Mouse (Mus musculus) R1 (cell line): Measurements from ENCODE around the gene Lpxn.

Experiments
- DNase-seq: peaks from one replicate; pipeline ENCODE4 v3.0.0-alpha.2; 2018; ENCODE audit warnings: low read depth, low spot score

Lpxn gene

DNA sequence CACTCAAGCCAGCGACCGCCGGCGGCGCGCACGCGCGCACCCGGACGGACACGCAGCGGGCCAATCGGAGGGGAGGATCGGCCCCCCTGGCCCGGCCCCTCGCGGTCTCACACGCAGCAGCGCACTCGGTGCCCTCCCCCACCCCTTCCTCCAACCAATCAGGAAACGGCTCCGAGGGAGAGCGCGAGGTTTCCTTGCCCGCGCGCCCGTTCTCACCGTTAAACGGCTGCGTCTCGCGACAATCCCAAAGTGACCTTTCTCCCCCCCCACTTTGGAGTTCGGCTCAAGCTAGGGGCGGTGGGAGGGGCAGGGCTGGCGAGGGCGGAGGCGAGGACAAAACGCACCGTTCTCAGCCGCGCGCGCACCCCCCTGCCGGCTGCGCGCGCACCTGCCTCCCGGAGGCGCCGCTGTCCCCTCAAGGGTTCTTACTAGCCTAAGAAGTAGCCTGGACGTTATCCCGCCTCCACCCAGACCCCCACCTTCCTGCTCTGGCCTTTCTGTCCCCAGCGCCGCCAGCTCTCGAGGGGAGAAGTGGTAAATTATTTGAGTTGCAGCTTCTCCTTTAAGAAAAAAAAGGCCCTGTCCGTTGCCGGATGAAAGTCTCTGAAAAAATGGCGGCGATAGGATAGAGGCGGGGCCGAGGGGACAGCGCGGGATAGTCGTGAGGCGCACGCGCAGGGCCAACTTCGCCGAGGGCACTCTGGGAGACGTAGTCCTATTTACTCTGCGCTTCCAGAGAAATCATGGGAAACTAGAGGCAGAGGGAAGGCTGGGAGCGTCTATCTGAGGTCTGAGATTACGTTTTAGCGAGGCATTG lies at the start of gene Lpxn, which contains the start of gene Zfp91:
Lpxn (plus strand) TSS at position 683 of the 817 bp plus-strand sequence.
Zfp91 (minus strand) TSS at position 616 of the 817 bp plus-strand sequence.
- DNase-seq: peak; percentile 98

DNA sequence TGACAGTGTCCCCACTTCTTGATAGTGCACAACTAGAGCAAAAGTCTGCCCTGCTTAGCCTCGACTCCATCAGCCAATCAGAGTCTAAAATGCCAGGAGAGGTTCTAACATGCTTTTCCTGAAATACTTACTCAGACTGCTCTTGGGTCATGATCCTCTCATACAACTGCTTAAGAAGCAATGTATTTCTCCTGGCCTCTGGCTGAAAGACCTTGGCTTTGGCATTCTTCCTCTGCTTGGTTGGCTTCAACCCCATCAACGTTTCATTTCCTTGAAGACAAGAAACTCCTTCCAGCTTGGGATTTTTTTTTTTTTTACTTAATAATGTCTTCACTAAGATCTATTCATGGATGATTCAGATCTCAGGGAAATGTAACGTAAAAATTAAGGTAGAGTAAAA lies 39.7 kb upstream of the Lpxn start:
- no peak for DNase-seq

DNA sequence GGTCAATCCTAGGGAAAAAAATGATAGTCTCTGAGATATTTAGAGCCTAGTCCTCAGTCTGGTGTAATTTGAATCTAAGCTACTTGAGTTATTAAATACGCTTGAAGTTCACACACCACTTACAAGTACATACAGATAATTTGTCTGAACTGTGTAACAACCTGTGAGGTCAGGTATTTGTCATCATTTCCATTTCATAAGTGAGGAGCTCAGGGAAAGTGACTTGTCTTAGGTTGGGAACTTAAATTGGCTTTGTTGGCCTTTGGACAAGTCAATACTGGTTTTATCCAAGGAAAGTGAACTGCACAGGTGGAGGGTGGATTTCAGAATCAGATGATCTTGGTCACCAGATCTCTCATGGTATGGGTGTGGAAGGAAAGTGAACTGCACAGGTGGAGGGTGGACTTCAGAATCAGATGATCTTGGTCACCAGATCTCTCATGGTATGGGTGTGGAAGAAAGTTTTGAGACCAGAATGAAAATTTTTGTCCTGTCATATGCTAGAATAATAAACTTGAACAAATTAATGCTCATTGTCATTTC lies 37.0 kb upstream of the Lpxn start:
- no peak for DNase-seq

DNA sequence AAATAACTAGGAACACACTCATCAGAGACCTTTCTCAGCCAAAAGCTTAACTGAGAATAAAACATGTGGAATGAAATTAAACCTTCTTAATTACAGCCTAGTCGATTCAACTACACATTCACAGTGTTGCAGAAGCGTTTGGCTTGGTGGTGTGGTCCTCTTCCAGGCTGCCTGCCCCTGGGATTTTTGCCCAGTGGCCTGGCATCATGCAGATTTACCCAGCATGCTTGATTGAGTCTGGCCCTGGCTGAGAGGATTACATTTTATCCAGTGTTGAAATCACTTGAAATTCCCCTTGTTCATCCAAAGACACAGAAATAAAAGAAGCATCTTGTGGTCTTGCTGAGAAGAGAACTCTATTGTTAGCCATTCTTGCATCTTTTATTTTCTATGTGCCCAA lies 36.3 kb upstream of the Lpxn start:
- no peak for DNase-seq

DNA sequence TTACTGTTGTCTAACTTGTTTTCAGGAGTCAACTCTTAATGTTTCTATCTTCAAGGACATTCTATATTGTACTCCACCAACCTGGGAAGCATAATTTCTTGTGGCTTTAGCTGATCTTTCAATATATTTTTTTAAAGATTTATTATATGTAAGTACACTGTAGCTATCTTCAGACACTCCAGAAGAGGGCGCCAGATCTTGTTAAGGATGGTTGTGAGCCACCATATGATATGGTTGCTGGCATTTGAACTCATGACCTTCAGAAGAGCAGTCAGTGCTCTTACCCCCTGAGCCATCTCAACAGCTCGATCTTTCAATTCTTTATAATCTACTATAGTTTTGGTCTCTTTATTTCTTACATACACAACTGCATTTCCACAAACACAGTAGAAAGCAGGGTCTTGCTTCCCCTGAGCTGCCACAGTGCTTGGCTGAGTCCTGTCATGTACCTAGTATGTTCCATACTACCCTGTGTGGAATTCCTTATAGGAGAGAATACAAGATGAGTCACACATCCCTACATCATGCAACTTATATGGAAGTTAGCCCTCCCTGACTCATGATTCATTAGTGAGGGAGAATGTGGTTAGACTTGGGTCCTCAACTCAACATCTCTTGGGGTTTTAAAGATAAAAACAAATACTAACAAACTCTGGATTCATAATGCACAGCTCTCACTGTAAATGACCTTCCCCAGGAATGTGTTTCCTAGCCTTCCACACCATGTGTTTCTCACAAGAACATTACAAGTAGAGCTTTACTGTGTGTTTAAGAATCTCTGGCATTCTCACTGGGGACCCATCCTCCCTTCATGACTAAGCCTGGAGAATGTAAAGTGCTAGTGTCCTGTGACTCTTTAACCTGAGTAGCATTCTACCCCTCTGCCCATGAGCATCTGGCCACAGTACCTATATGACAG lies 33.5 kb upstream of the Lpxn start:
- DNase-seq: peak; percentile 13

DNA sequence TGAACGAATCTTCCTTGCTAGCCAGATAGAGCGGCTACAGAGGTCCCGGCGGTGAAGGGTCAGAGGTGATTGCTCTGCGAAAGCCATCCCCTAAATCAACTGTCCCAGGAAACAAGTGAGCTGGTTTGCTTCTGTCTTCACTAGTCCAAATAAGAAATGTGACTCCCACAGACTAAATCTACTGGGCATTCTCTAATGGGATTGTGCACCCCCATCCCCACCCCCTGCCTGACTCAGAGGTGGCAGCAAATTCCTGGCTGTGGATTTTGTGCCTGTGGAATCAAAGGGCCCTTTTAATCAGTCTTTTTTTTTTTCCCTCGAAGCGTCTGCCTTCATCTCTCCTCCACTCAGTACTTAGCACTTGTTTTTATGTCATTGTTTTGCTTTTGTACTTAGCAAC lies 30.7 kb upstream of the Lpxn start, which contains the start of gene Cntf:
Cntf (minus strand) TSS at position 325 of the 400 bp plus-strand sequence.
- no peak for DNase-seq

DNA sequence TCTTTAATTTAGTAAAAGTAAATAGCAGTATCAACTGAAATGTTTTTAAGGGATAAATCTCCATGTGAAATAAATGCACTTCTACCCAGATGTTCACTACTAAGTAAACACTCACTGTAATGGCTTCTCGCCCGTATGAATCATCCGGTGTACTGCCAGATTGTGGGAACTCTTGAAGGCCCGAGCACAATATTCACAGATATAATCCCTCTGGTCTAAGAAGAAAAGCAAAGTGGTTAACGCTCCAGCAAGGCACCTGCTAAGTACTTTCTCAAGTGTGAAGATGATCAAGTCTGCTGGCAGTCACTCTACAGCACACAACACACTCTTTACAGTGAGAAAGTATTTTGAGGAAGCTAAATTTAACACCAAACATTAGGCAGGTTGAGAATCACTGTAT lies 25.1 kb upstream of the Lpxn start:
- no peak for DNase-seq

DNA sequence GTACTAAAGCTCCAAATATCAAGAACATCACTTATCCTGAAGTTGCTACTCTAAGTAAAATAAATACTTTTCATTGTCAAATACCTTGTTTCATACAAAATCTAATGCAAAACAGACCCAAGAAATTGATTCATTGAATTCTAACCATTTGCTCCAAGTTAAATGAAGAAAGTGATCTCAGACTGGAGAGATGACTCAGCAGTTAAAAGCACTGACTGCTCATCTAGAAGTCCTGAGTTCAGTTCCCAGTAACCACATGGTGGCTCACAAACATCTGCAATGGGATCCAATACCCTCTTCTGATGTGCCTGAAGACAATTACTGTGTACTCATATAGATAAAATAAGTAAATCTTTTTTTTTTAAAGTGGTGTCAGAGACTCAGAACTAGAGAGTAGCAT lies 15.6 kb upstream of the Lpxn start:
- no peak for DNase-seq

DNA sequence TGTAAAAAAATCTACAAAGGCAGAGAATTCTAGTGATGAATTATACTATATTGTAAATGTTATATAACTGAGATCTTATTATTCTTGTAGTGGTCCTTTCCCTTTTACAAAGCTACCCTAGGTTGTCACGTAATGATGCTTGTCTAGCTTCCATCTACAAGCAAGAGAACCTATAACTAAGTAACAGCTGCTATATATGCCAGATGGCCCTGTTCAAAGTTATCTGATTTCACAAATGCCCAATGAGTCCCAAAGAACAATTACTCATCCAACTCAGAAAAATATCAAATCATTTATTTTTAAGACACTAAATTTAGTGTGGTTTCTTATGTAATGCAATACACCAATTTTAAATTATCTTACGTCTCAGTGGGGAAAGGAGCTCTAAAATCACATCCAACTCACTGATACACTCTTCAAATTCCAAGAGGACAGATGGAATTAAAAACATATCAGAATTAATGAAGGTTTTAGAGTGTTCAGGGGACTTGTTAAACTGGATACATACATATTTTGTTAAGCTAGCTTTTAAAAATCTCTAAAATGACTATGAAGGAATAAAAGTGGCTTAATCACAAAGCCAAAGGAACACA lies 9.1 kb upstream of the Lpxn start:
- DNase-seq: no peak

DNA sequence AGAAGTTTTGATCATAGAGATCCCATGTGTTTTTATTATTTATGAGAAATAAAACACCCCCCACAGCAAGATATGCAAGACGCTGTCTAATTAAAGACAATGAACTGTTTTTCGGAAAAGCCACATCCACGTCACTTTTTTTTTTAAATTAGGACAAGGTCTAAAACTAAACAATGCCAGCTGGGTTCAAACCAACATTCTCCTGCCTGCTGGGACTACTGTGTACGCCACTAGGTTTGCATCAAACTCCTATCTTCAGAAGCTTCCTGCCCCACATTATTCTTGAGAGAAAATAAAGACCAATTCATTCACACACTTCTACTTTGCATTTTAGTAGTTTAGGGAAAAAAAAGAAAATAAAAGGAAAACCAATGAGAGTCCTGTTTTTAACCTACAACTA lies 8.3 kb upstream of the Lpxn start:
- DNase-seq: no peak

DNA sequence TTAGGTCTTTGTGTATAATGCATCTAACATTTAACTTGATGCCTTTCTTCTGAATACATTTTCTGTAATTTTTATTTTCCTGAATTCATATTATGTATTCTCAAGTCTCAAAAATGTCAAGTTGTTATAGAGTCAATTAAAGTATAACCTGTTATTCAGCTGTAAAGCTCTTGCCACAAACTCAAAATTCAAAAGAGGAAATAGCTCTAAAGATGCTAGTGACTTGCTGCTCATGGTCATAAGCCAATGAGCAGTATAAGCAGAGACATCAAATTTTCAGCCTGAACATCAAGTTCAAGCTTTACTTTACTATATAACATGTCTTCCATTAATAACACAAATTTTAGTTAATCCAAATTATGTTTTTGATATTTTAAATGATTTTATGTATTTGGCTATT lies 3.6 kb upstream of the Lpxn start:
- DNase-seq: no peak

DNA sequence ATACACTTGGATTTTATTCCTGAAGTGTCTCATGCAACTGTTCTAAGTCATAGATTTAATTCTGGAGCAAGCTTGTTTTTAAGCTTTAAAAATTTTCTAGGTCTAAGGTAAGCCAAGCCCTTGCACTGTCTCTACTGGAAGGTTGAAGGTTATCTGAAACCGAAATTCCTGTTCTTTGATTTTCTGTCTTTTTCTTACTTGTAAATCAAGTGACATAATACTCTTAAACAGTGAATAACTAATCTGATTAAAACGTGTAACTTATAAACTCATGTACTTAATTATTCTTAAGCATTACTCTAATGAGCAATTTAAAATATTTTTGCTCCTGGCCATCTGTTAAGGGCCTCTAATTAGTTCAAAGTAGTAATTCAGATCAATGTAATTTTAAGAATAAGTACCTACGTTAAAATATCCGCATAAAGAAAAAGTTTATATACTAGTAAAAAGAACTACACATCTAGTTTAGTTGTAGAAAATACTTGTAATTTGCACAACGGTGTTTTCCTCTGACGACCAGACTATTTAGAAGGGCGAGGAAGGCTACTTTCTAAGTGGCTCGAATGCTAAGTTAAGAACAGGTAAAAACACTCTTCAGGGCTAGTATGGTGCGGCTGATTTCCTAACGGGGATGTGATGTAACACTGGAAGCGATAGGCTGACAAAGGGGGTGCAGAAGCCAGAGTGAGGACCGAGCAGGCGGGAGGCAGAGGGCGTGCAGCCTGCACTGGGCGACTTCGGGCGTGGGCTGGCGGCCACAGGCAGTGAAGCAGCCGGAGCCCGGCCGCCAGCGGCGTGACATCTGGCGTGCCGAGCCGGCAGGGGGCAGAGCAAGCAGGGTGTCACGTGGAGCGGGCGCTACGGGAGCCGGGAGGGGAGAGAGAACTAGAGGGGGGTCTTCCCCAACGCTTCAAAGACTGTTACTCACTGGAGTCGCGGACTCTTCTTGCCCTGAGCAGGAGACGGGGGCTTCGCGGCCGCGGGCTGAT lies 1.6 kb upstream of the Lpxn start:
- DNase-seq: peak; percentile 87

DNA sequence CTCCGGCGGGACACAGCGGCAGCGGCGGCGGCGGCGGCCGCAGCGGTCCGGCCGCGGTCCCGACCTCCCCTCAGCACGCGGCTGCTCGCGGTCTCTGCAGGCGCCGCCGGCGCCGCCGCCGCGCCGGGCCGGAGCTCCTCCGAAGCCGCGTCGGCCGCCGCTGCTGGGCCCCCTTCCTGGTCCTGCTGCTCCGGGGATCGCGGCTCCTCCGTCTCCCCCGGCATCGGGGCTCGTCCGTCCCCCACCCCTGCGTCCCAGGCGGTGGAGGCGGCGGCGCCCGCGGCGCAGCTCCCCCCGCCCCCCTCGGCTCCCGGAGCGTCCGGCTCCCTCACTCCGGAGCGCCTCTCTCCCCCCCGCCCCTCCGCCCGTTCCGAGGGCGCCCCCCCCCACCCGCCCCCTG lies 883 bp upstream of the Lpxn start:
- DNase-seq: no peak

DNA sequence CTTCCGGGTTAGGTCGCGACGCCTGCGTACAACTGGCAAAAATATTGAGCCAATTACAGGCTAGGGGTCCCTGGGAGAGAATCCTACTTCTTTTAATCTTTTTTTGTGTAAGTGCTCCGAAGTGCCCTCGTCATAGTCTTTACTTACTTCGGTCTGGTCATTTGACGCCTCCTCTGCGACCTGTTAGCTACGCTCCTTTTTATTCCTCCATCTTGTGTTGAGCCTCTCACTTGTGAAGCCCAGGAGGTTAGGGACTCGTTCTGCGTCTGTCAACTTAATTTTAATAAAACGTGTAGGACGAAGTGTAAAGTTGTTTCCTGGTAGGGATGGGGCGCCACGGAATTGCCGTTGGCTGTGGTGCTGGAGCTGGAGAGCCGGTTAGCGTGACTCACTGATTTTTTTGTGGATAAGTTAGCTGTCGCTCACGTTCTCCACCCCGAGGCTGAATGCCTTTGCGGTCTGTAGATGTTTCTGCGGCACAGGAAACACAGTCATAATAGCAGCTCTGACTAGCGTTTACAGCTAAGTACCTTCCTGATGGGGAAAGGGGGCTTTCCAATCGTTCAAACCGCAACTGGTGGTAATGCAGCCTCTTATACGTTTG lies 437 bp downstream of the Lpxn start:
- DNase-seq: peak; percentile 63

DNA sequence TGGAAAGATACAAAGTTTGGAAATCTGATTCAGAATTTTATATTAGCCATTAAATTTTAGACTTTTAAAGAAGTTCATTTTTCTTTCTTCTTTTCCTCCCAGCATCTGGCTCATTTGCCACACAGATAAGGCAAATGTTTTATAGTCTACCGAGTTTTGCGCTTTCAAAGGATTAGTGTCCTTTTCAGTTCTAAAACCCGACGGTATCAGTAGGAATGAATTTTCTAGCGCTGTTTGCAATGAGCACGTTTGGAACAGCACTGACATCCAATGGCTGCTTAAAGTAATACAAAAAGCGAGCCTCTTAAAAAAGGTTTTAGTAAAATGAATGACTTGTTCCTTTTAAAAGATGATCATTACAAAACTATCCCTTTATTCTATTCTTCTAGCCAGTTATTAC lies 1.1 kb downstream of the Lpxn start:
- DNase-seq: peak; percentile 18

DNA sequence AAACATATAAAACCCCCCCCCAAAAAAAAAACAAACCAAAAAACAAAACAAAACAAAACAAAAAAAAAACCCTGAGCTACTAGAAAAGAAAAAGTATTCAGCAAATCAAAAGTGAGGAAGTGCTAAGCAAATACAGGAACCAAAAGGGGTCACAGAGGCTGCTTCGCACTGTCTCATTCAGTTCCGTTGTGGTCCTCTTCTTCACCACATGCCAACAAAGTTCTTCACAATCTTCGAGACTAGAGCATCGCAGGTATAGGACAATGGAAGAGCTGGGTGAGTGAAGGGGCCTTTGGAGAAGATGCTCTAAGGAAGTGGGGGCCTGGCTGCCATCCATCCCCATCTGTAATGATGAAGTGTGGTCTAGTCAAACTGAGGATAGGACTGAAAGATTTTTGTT lies 2.4 kb downstream of the Lpxn start:
- no peak for DNase-seq

DNA sequence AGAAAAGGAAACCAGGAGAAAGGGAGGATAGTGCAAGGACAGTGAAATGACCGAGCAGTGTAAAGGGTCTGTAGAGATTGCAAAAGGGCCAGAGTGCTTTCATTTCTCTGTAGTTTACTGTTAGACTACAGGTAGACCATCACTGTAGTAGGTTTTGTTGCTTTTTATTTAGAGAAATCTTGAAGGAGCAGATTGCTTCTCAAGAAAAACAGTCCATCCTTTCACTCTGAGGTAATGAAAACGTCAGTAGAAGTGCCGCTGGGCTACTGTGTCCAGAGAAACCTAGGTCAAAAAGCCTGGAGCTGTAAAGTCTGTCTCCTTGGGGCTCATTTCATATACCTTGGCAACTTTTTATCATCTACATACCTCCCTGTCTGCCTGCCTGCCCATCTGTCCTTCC lies 3.1 kb downstream of the Lpxn start:
- no peak for DNase-seq

DNA sequence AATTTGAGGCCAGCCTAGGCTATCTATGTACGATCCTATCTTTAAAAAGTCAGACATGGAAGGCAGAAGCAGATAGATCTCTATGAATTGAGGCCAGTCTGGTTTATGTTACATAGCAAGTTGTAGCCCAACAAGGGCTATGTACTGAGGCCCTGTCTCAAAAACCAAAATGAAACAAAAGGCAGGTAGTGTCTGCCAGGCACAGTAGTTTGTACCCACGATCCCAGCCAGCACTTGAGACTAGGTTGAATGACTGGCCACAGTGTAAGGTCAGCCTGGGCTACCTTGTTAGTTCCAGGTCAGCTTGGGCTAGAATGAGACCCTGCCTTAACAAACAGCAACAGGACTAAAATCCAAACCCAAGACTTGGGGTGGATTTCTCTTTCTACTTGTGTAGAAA lies 4.6 kb downstream of the Lpxn start:
- no peak for DNase-seq

DNA sequence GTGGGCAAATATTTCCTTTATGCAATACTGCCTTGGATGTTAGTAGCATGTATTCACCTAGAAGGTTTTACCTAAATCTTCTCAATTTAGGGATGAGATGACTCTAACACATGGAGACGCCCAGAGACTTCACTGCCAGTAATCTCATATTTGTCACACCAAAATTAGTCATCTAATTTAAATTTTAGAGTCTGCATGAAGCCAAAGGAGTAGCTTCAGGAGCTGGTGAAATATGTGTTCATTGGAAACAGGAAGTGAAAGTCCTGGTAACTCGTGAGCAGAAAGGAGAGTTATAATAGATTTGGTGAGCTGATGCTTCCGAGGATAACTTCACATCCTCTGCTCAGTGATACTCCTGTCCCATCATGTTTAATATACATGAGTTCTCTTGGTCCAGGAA lies 5.1 kb downstream of the Lpxn start:
- no peak for DNase-seq

DNA sequence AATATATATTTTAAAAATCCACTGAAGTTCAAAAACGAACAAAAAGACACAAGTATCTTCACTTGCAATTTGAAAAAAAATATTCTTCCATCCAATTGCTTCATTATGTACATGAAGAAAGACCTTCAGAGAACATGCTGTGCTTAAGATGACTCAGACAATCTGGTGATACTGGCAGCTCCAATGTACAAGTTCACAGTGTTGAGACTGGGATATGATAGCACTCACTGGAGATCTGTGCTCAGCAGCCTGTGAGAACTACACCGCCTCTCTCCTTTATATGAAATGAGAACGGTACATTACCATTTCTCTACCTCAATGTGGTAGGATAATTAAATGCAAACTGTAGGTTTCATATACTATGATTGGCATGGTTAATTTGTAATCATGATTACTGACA lies 6.8 kb downstream of the Lpxn start:
- DNase-seq: no peak
